Mouse (Mus musculus): ENCODE results near the gene Kyat1. TPM values are rescaled to one million over a fixed set of nuclear protein-coding genes. Genes with fewer than 3 reads are reported as not detected.

Gene Kyat1
- polyA plus RNA-seq, 1 experiment from 2014 or later: 18.4 TPM

DNA sequence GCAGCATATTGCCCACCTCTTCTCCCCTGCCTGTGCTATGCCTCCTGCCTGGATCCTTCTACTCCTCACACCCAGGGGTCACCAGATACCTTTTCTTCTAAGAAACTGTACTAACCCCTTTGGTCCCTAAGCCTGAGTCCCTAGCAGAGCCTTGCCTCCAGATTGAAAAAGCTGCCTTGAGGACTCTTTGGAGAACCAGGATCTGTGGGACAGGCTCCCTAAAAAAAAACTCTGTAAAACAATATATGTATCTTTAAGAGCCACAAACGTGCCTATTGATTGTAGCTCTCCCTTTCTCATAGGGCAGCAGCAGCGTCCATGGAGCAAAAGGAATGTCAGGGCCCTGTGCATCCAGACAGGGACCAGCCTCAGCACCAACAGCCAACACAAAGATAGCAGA is 34.6 kb upstream of the Kyat1 start, which contains the start of gene Gm28035:
TSS of gene Gm28035 (plus strand) at position 301 of the 400 bp plus-strand sequence.
- peak within 1 kb of the TSS; percentile 48 for H3K27ac ChIP-seq
- no peak for ATAC-seq
- H3K36me3 ChIP-seq: peaks cover 12% of the 10 kb centered on the region
- WGBS: 73% methylated on average over 2 of the region's 2 CpGs
- H3K4me2 ChIP-seq (replicated peaks): peak within 1 kb of the TSS; percentile 79
- 0 out of 2 replicates have a peak within 1 kb of the TSS, but pooled peaks have one; percentile 89 for H3K9ac ChIP-seq
- H3K4me1 ChIP-seq (replicated peaks): peaks cover 31% of the 10 kb centered on the region
- no peaks in the 10 kb centered on the region for H3K27me3 ChIP-seq (replicated peaks)
- H3K4me3 ChIP-seq (replicated peaks): no peak within 1 kb of the TSS
- H3K9me3 ChIP-seq: no peaks in the 10 kb centered on the region

DNA sequence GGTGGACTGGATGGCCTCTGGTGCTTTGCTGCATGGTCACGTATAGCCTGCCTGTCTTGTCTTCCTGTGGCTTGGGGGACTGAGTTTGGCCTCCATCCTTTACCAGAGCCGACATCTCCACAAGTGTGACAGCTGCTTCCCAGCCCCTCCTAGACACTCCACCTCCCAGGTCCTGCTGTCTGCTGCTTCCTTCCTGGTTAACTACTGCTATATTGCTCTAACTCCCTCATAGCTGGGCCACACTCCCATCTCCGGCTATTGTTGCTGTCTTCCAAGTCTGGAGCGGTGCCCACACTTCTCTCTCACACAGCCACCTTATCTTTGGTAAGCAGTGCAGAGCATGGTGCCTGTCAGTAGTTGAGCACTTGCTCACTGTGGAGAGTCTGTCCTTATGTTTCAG is 34.1 kb upstream of the Kyat1 start:
- no peaks in the 10 kb centered on the region for H3K27me3 ChIP-seq (replicated peaks)
- no peaks in the 10 kb centered on the region for H3K9me3 ChIP-seq
- peak overlapping the region; percentile 79 for H3K4me2 ChIP-seq (replicated peaks)
- H3K9ac ChIP-seq: no peak overlapping the region
- peaks cover 12% of the 10 kb centered on the region for H3K36me3 ChIP-seq
- ATAC-seq: no peak
- WGBS: 67% methylated on average over 4 of the region's 4 CpGs
- peaks cover 27% of the 10 kb centered on the region for H3K4me1 ChIP-seq (replicated peaks)
- H3K27ac ChIP-seq: peak overlapping the region; percentile 48
- no peak overlapping the region for H3K4me3 ChIP-seq (replicated peaks)

- no peaks in the 10 kb centered on the region for H3K27me3 ChIP-seq (replicated peaks)
- WGBS: 70% methylated on average over 3 of the region's 3 CpGs
- H3K4me1 ChIP-seq (replicated peaks): peaks cover 27% of the 10 kb centered on the region
- peak overlapping the region; percentile 91 for H3K4me3 ChIP-seq (replicated peaks)
- H3K27ac ChIP-seq: peak overlapping the region; percentile 48
- ATAC-seq: no peak
- H3K9me3 ChIP-seq: no peaks in the 10 kb centered on the region
- peak overlapping the region; percentile 89 for H3K9ac ChIP-seq
- peak overlapping the region; percentile 79 for H3K4me2 ChIP-seq (replicated peaks)
- peaks cover 12% of the 10 kb centered on the region for H3K36me3 ChIP-seq
Measured at GRCm38 (mm10) chr2:30238906-30239465, 33.3 kb upstream of the Kyat1 start.

DNA sequence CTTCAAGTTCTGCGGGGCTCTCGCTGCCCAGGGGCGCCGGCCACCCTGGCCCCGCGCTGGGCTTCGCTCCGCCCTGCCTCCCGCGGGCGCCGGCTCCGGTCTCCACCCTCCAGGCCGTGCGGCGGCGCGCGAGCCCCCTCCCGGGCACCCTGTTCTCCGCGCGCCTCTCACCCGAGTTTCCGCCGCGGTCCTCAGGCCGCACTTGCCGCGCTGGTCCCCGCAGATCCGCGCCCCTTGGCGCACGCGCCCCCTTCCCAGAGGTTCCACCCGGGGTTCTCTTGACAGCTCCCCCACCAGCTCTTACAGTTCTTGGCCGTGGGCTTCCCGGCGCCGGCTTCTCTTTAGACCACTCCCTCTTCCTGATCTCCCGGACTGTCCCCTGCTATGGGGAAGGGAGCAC is 32.2 kb upstream of the Kyat1 start:
- H3K27ac ChIP-seq: peak overlapping the region; percentile 94
- H3K36me3 ChIP-seq: peaks cover 12% of the 10 kb centered on the region
- no peaks in the 10 kb centered on the region for H3K9me3 ChIP-seq
- H3K27me3 ChIP-seq (replicated peaks): no peaks in the 10 kb centered on the region
- H3K9ac ChIP-seq: peak overlapping the region; percentile 89
- 3% methylated on average over 8 of the region's 42 CpGs for WGBS
- ATAC-seq: peak; percentile 93
- H3K4me2 ChIP-seq (replicated peaks): peak overlapping the region; percentile 79
- H3K4me3 ChIP-seq (replicated peaks): peak overlapping the region; percentile 91
- peaks cover 27% of the 10 kb centered on the region for H3K4me1 ChIP-seq (replicated peaks)

- Histone ChIP-seq H3K4me1 (replicated peaks) (peaks cover 25% of the 10 kb centered on the region), H3K4me2 (replicated peaks) (peak within 1 kb of the TSS; percentile 79), H3K27ac (peak within 1 kb of the TSS; percentile 94), H3K9ac (peak within 1 kb of the TSS; percentile 89), H3K9me3 (no peaks in the 10 kb centered on the region), H3K36me3 (peaks cover 12% of the 10 kb centered on the region), H3K27me3 (replicated peaks) (no peaks in the 10 kb centered on the region), H3K4me3 (replicated peaks) (peak within 1 kb of the TSS; percentile 91)
- ATAC-seq: peak; percentile 98
- WGBS: under 1% methylated on average over 52 of the region's 67 CpGs
Measured at GRCm38 (mm10) chr2:30237199-30237880, 31.7 kb upstream of the Kyat1 start, which contains the start of gene Lrrc8a. Gene Lrrc8a, plus strand, starts transcription at chr2:30237715.

DNA sequence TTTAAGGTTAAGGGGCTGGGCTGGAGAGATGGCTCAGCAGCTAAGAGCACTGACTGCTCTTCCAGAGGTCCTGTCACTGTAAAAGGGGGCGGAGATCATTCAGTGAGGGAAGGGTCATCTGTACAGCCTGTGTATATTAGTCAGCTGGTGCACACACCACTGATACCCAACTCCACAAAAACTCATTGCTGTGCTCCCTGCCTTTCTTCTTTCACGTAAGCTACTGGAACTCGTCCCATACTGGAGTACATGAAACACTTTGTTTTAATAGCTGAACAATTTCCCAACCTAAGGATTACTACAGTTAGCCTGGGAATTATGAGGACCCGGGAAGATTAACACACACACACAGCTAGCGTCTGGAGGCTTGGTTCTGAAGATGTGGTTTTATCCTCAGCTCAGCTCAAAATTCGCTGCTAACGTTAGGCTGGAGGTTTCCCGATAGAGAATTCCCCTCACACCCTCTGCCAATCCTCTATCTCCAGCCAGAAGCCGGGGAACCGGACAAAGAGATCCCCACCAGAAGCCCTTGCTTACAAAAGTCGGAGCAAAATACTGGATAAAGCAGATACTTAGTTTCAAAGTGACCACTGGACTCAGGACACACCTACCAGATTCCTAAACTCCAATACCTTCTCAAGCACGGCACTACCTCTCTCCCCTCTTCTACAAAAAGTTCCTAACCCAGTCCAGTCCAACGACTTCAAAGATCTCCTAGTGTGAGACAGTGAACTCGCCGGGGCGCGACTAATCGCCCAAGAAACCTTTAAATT is 31.0 kb upstream of the Kyat1 start:
- H3K9ac ChIP-seq: peak overlapping the region; percentile 61
- ATAC-seq: no peak
- no peaks in the 10 kb centered on the region for H3K27me3 ChIP-seq (replicated peaks)
- H3K4me3 ChIP-seq (replicated peaks): peak overlapping the region; percentile 91
- peak overlapping the region; percentile 71 for H3K27ac ChIP-seq
- peak overlapping the region; percentile 73 for H3K4me2 ChIP-seq (replicated peaks)
- H3K36me3 ChIP-seq: peaks cover 8% of the 10 kb centered on the region; the same call in 1 of the 2 replicates
- H3K4me1 ChIP-seq (replicated peaks): peaks cover 23% of the 10 kb centered on the region
- 2% methylated on average over 18 of the region's 18 CpGs for WGBS
- H3K9me3 ChIP-seq: no peaks in the 10 kb centered on the region

GRCm38 (mm10) chr2:30235593-30235992 is 29.9 kb upstream of the Kyat1 start:
- no peak overlapping the region for H3K27ac ChIP-seq
- H3K9ac ChIP-seq: no peak overlapping the region
- no peaks in the 10 kb centered on the region for H3K9me3 ChIP-seq
- H3K4me1 ChIP-seq (replicated peaks): peaks cover 23% of the 10 kb centered on the region
- no peak overlapping the region for H3K4me2 ChIP-seq (replicated peaks)
- no peaks in the 10 kb centered on the region for H3K27me3 ChIP-seq (replicated peaks)
- H3K36me3 ChIP-seq: peaks cover under 1% of the 10 kb centered on the region; the same call in 1 of the 2 replicates
- ATAC-seq: no peak
- no peak overlapping the region for H3K4me3 ChIP-seq (replicated peaks)
- 77% methylated on average over 5 of the region's 5 CpGs for WGBS

GRCm38 (mm10) chr2:30216293-30216692 is 10.6 kb upstream of the Kyat1 start:
- no peaks in the 10 kb centered on the region for H3K4me1 ChIP-seq (replicated peaks)
- ATAC-seq: no peak
- WGBS: 97% methylated on average over 5 of the region's 5 CpGs
- H3K4me3 ChIP-seq (replicated peaks): no peak overlapping the region
- H3K9me3 ChIP-seq: no peaks in the 10 kb centered on the region
- no peaks in the 10 kb centered on the region for H3K36me3 ChIP-seq
- H3K27ac ChIP-seq: no peak overlapping the region
- no peaks in the 10 kb centered on the region for H3K27me3 ChIP-seq (replicated peaks)
- no peak overlapping the region for H3K9ac ChIP-seq
- H3K4me2 ChIP-seq (replicated peaks): no peak overlapping the region

- no peak overlapping the region for H3K4me2 ChIP-seq (replicated peaks)
- no peak overlapping the region for H3K4me3 ChIP-seq (replicated peaks)
- no peak for ATAC-seq
- H3K27ac ChIP-seq: no peak overlapping the region
- no peaks in the 10 kb centered on the region for H3K36me3 ChIP-seq
- WGBS: 46% methylated on average over 6 of the region's 6 CpGs
- no peak overlapping the region for H3K9ac ChIP-seq
- no peaks in the 10 kb centered on the region for H3K4me1 ChIP-seq (replicated peaks)
- H3K27me3 ChIP-seq (replicated peaks): no peaks in the 10 kb centered on the region
- H3K9me3 ChIP-seq: no peaks in the 10 kb centered on the region
Measured at GRCm38 (mm10) chr2:30215493-30215892, 9.8 kb upstream of the Kyat1 start.

DNA sequence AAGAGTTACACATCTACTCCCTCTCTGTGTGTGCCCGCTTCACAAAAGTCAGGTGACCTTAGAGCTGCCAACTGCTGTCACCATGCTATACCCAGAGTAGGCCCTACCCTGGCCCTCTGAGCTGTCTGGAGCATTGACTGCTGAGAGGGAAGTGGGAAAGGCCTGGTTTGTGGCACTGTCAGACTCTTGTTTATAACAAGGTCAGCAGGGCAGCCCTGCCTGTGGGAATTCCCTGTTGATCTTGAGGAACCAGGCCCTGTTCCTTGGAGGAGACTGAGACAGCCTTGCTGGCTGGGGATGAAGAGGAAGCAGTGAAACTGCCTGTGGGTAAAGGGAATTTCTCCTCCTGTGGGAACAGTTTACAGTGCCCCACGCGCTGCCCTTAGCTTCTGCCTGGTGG is 9.1 kb upstream of the Kyat1 start:
- Histone ChIP-seq H3K4me2 (replicated peaks) (no peak overlapping the region), H3K4me3 (replicated peaks) (no peak overlapping the region), H3K27ac (no peak overlapping the region), H3K27me3 (replicated peaks) (no peaks in the 10 kb centered on the region), H3K9me3 (no peaks in the 10 kb centered on the region), H3K36me3 (no peaks in the 10 kb centered on the region), H3K9ac (no peak overlapping the region), H3K4me1 (replicated peaks) (no peaks in the 10 kb centered on the region)
- 56% methylated on average over 3 of the region's 3 CpGs for WGBS
- ATAC-seq: no peak

GRCm38 (mm10) chr2:30212951-30213350 is 7.3 kb upstream of the Kyat1 start:
- H3K9me3 ChIP-seq: no peaks in the 10 kb centered on the region
- ATAC-seq: no peak
- no peak overlapping the region for H3K4me3 ChIP-seq (replicated peaks)
- no peak overlapping the region for H3K9ac ChIP-seq
- H3K27ac ChIP-seq: no peak overlapping the region
- H3K4me1 ChIP-seq (replicated peaks): no peaks in the 10 kb centered on the region
- no peak overlapping the region for H3K4me2 ChIP-seq (replicated peaks)
- WGBS: 63% methylated on average over 1 of the region's 1 CpGs
- H3K36me3 ChIP-seq: no peaks in the 10 kb centered on the region
- H3K27me3 ChIP-seq (replicated peaks): no peaks in the 10 kb centered on the region

DNA sequence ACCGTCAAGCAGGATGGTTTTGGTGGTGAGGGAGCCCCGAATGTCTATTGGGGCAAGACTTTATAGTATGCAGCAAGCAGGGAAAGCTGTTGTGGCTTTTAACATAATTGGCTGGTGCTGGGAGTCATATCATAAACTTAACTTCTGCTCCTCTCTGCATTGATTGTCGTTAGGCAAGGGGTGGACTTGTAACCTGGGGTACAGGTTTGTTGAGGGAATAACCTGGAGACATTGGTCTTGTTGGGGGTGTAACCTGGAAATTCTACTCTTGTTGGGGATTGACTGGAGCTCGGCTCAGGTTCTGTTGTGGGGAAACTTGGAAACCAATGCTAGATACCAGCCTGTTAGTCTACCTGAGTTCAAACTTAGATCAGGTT is 6.5 kb upstream of the Kyat1 start:
- Histone ChIP-seq H3K4me1 (replicated peaks) (no peaks in the 10 kb centered on the region), H3K4me2 (replicated peaks) (no peak overlapping the region), H3K9me3 (no peaks in the 10 kb centered on the region), H3K27ac (no peak overlapping the region), H3K27me3 (replicated peaks) (no peaks in the 10 kb centered on the region), H3K36me3 (no peaks in the 10 kb centered on the region), H3K9ac (no peak overlapping the region), H3K4me3 (replicated peaks) (no peak overlapping the region)
- no peak for ATAC-seq
- 73% methylated on average over 4 of the region's 4 CpGs for WGBS
